Mouse (Mus musculus): ENCODE data around the gene Qrfp. TPM values are rescaled to one million over a fixed set of nuclear protein-coding genes. Genes with fewer than 3 reads are reported as not detected.
A peak's percentile ranks its signal among the peaks of the same experiment; 100 is the strongest.

Qrfp gene
- polyA plus RNA-seq, 1 experiment, result 1.1 TPM

DNA sequence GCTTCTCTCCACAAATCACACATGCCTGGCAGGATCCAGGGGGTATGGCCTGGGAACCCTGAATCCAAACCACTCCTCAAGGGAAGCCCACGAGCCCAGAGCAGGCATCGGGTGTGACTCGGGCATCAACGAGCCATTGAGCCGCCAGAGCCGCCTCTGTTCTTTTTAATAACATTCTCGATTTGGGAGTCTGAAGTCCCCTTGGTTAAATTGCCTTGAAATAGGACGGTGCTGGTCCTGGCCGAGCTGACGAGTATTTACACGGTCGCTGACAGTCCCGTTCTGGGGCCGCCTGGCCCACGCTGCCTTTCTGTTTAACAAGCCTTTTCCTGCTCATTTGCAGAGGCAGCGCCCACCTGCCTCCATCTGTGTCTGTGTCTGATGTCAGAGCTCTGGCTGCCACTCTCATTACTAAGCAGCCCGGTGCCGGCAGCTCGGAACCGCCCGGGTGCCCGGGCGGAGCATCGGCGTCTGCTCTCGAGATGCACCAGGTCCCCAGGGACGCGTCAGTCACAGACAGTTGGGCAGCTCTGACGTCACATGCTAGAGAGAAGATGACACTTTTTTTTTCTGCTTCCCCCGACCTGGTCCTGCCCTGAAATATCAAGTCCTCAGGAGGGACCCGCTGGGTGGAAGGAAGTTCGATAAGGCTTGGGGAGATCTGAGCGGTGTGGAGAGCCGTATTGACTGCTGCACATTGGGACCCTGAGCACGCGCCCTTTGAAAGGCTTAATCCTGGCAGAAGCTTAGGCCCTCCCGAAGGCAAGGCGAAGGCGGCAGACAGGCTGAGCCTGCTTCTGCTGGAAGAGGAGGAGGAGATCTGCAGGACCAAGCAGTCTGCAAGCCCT is 12.4 kb upstream of the Qrfp start:
- 26% methylated on average over 39 of the region's 39 CpGs for WGBS

GRCm38 (mm10) chr2:31815367-31815766 is 5.0 kb upstream of the Qrfp start:
- Histone ChIP-seq H3K4me1 (ENCODE audit: control insufficient read depth, insufficient read depth, insufficient read length) (peaks cover 15% of the 10 kb centered on the region; the same call in 1 of the 2 replicates), H3K27me3 (ENCODE audit: control insufficient read depth, insufficient read depth, low read length) (no peaks in the 10 kb centered on the region), H3K27ac (ENCODE audit: insufficient read depth, low read length) (no peak overlapping the region), H3K4me3 (ENCODE audit: extremely low read depth, insufficient read depth, insufficient read length) (no peak overlapping the region), H3K36me3 (ENCODE audit: control insufficient read depth, insufficient read depth, low read length) (no peaks in the 10 kb centered on the region)
- peak; percentile 36 to 72 for DNase-seq (ENCODE audit: low read depth in 1 of 2, low spot score in 2 of 2)
- no peak for TF ChIP-seq POLR2A (IDR thresholded peaks at IDR 0.05; ENCODE audit: low read depth, low read length)
- TF ChIP-seq CTCF (IDR thresholded peaks at IDR 0.05; ENCODE audit: extremely low read depth, insufficient read depth, insufficient read length, insufficient replicate concordance), result peak; percentile 81; the same call in 1 of the 2 replicates
- 29% methylated on average over 5 of the region's 5 CpGs for WGBS

More for the DNA sequence above, 12.4 kb upstream of the Qrfp start:
- Histone ChIP-seq H3K4me1 (ENCODE audit: control insufficient read depth, insufficient read depth, insufficient read length) (peaks cover 17% of the 10 kb centered on the region; the same call in 1 of the 2 replicates), H3K27ac (ENCODE audit: insufficient read depth, low read length) (no peak overlapping the region), H3K4me3 (ENCODE audit: extremely low read depth, insufficient read depth, insufficient read length) (peak overlapping the region; percentile 31; the same call in 1 of the 2 replicates), H3K27me3 (ENCODE audit: control insufficient read depth, insufficient read depth, low read length) (no peaks in the 10 kb centered on the region), H3K36me3 (ENCODE audit: control insufficient read depth, insufficient read depth, low read length) (no peaks in the 10 kb centered on the region)
- peak; percentile 88 to 91 for DNase-seq (ENCODE audit: low read depth in 1 of 2, low spot score in 2 of 2)
- no peak for TF ChIP-seq POLR2A (IDR thresholded peaks at IDR 0.05; ENCODE audit: low read depth, low read length)

- WGBS, result 67% methylated on average over 7 of the region's 7 CpGs
- H3K4me3 ChIP-seq (ENCODE audit: extremely low read depth, insufficient read depth, insufficient read length), result no peak overlapping the region
- H3K27ac ChIP-seq (ENCODE audit: insufficient read depth, low read length), result no peak overlapping the region
- TF ChIP-seq CTCF (IDR thresholded peaks at IDR 0.05; ENCODE audit: extremely low read depth, insufficient read depth, insufficient read length, insufficient replicate concordance), result no peak
- TF ChIP-seq POLR2A (IDR thresholded peaks at IDR 0.05; ENCODE audit: low read depth, low read length), result no peak
- H3K27me3 ChIP-seq (ENCODE audit: control insufficient read depth, insufficient read depth, low read length), result no peaks in the 10 kb centered on the region
- no peaks in the 10 kb centered on the region for H3K36me3 ChIP-seq (ENCODE audit: control insufficient read depth, insufficient read depth, low read length)
- peaks cover 20% of the 10 kb centered on the region; the same call in 1 of the 2 replicates for H3K4me1 ChIP-seq (ENCODE audit: control insufficient read depth, insufficient read depth, insufficient read length)
- DNase-seq (ENCODE audit: low read depth in 1 of 2, low spot score in 2 of 2), result no peak
These were observed 4.3 kb upstream of the Qrfp start for GRCm38 (mm10) chr2:31814699-31815098.

DNA sequence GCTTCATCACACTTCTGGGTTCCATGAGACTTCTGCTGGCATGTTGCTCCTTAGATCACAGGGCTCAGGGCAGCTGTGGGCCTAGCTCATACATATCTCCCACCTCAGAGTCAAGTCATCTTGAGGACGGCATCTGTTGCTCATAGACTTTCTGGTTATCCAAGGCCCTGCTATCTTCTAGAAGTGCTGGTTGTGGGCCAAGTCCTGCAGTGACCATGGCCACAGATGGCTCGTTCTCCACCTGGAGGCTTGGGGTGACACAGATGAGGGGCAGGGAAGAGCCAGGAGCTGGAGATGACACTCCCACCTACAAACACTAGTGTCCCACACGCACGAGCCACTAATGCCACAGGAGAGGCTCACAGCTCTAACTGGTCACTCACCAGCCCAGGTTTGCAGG is 3.3 kb upstream of the Qrfp start:
- H3K36me3 ChIP-seq (ENCODE audit: control insufficient read depth, insufficient read depth, low read length), result no peaks in the 10 kb centered on the region
- no peak for TF ChIP-seq CTCF (IDR thresholded peaks at IDR 0.05; ENCODE audit: extremely low read depth, insufficient read depth, insufficient read length, insufficient replicate concordance)
- TF ChIP-seq POLR2A (IDR thresholded peaks at IDR 0.05; ENCODE audit: low read depth, low read length), result no peak
- H3K27ac ChIP-seq (ENCODE audit: insufficient read depth, low read length), result no peak overlapping the region
- H3K4me3 ChIP-seq (ENCODE audit: extremely low read depth, insufficient read depth, insufficient read length), result no peak overlapping the region
- peaks cover 20% of the 10 kb centered on the region; the same call in 1 of the 2 replicates for H3K4me1 ChIP-seq (ENCODE audit: control insufficient read depth, insufficient read depth, insufficient read length)
- 93% methylated on average over 4 of the region's 4 CpGs for WGBS
- no peak for DNase-seq (ENCODE audit: low read depth in 1 of 2, low spot score in 2 of 2)
- H3K27me3 ChIP-seq (ENCODE audit: control insufficient read depth, insufficient read depth, low read length), result no peaks in the 10 kb centered on the region

- peak overlapping the region; percentile 55 for H3K27ac ChIP-seq (ENCODE audit: insufficient read depth, low read length)
- peak in 1 of 2 experiments; percentile 56 for DNase-seq (ENCODE audit: low read depth in 1 of 2, low spot score in 2 of 2)
- H3K27me3 ChIP-seq (ENCODE audit: control insufficient read depth, insufficient read depth, low read length), result no peaks in the 10 kb centered on the region
- TF ChIP-seq POLR2A (IDR thresholded peaks at IDR 0.05; ENCODE audit: low read depth, low read length) (no peak), CTCF (IDR thresholded peaks at IDR 0.05; ENCODE audit: extremely low read depth, insufficient read depth, insufficient read length, insufficient replicate concordance) (no peak)
- H3K36me3 ChIP-seq (ENCODE audit: control insufficient read depth, insufficient read depth, low read length), result no peaks in the 10 kb centered on the region
- no peak overlapping the region for H3K4me3 ChIP-seq (ENCODE audit: extremely low read depth, insufficient read depth, insufficient read length)
- WGBS, result 57% methylated on average over 14 of the region's 14 CpGs
- H3K4me1 ChIP-seq (ENCODE audit: control insufficient read depth, insufficient read depth, insufficient read length), result peaks cover 20% of the 10 kb centered on the region; the same call in 1 of the 2 replicates
These were observed 942 bp upstream of the Qrfp start for GRCm38 (mm10) chr2:31811086-31811958.

- WGBS, result 16% methylated on average over 2 of the region's 2 CpGs
- DNase-seq (ENCODE audit: low read depth in 1 of 2, low spot score in 2 of 2), result no peak
- TF ChIP-seq POLR2A (IDR thresholded peaks at IDR 0.05; ENCODE audit: low read depth, low read length) (no peak), CTCF (IDR thresholded peaks at IDR 0.05; ENCODE audit: extremely low read depth, insufficient read depth, insufficient read length, insufficient replicate concordance) (no peak)
- H3K4me1 ChIP-seq (ENCODE audit: control insufficient read depth, insufficient read depth, insufficient read length), result peaks cover 20% of the 10 kb centered on the region; the same call in 1 of the 2 replicates
- H3K27me3 ChIP-seq (ENCODE audit: control insufficient read depth, insufficient read depth, low read length), result no peaks in the 10 kb centered on the region
- peak overlapping the region; percentile 12; the same call in 1 of the 2 replicates for H3K27ac ChIP-seq (ENCODE audit: insufficient read depth, low read length)
- no peak overlapping the region for H3K4me3 ChIP-seq (ENCODE audit: extremely low read depth, insufficient read depth, insufficient read length)
- H3K36me3 ChIP-seq (ENCODE audit: control insufficient read depth, insufficient read depth, low read length), result no peaks in the 10 kb centered on the region
These were observed 1.0 kb downstream of the Qrfp start for GRCm38 (mm10) chr2:31809358-31809740.

Measured in spleen, adult 2 months (tissue).